Mouse (Mus musculus): ENCODE data around the gene Nxpe4.

Nxpe4 gene

DNA sequence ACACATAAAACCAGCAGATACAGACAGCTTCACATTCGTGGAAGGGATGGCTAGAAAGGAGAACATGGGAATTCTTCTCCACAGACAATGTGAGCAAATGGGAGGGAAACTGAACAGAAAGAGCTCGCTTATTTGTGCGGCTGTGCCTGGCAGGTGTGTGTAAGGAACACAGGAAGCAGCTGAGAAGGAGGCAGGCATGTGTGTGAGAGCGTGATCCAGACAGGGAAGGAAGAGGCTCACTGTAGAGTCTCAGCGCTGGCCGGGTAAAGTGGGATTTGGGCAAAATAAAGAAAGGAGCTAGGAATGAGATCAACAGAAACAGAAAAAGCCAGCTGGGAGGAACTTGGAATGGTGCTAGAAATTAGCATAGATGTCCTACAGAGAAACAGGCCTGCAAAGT lies 74.6 kb downstream of the Nxpe4 start:
- in situ Hi-C loops (cut with MboI; ENCODE audit: low pct_unique_long_range_greater_than_20kb in 1 of 2, low sequenced_read_pairs in 2 of 2, unreplicated experiment in 1 of 2) = no loop called here

DNA sequence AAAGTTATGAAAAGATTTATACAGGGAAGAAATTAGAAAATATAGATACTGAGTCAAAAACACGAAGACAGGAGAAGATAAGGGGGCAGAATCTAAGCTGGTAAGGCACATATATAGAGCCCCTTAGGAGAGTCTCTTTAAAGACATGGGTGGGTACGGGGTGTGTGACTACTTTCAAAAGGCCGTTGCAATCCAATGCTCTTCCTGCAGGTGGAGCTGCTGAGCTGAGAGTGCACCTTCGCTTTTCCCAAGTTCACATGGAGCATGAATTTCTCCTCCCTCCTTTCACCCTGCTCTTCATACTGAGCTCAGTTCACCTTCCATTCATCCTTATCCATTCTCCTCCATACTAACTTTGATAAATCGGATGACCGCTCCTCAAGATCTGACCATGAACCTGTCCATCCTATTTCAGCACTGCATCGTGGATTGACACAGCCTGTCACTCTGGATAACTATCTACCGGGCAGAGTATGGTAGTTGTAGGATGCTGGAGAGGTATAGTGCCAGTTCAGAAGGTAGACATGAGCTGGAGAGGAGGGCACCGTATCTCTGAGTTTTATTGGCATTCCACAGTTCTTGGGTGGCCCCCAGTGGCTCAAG lies 76.4 kb downstream of the Nxpe4 start:
- in situ Hi-C loops (cut with MboI; ENCODE audit: low pct_unique_long_range_greater_than_20kb in 1 of 2, low sequenced_read_pairs in 2 of 2, unreplicated experiment in 1 of 2) = no loop called here

DNA sequence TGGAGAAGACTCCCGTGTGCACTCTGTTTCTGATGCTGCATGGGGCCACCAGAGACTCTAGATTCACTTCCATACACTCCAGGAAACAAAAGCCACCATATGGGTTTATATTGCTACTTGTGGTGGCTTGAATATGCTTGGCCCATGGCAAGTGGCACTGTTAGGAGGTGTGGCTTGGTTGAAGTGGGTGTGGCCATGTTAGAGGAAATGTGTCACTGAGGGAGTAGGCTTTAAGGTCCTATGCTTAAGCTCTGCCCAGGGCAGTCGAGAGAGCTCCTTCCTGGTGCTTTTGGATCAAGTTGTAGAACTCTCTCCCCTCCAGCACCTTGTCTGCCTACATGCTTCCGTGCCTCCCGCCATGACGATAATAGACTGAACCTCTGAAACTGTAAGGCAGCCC lies 77.6 kb downstream of the Nxpe4 start:
- in situ Hi-C loops (cut with MboI; ENCODE audit: low pct_unique_long_range_greater_than_20kb in 1 of 2, low sequenced_read_pairs in 2 of 2, unreplicated experiment in 1 of 2) = no loop called here

DNA sequence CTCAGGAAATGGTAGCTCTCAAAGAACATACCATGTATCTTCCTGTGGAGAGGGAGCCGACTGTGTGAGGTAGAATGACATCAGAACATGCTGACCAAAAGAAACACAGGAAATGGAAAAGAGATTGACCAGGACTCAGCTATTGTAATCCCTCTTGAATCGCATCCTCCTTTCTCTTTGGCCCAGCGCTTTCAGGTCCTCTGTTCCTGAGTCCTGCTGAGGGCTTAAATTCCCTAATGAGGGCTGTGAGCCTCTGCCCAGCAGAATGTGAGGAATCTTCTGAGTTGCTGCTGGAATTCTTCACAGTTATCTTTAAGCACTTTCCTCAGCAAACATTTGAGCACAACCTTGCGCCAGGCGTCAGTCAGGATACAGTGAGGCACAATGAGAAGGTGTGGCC lies 78.6 kb downstream of the Nxpe4 start:
- in situ Hi-C loops (cut with MboI; ENCODE audit: low pct_unique_long_range_greater_than_20kb in 1 of 2, low sequenced_read_pairs in 2 of 2, unreplicated experiment in 1 of 2) = no loop called here

DNA sequence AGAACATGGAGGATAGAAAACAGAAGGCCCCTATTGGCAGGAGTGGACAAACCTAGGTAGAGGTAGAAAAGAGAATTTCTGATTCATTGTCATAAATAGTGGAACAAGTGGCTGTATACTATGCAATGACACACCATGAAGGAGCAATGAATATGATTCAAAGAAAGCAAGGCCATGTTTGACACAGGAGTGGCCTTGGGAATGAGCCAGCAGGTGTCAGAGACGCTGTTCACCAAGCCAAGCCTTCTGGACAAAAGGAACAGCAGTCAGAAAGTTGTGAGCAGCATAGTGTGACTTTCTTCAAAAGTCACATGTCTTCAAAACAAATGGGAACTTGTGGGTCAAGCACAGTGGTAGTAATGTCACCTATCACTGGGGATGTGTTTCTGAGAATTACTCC lies 80.0 kb downstream of the Nxpe4 start:
- in situ Hi-C loops (cut with MboI; ENCODE audit: low pct_unique_long_range_greater_than_20kb in 1 of 2, low sequenced_read_pairs in 2 of 2, unreplicated experiment in 1 of 2) = no loop called here

DNA sequence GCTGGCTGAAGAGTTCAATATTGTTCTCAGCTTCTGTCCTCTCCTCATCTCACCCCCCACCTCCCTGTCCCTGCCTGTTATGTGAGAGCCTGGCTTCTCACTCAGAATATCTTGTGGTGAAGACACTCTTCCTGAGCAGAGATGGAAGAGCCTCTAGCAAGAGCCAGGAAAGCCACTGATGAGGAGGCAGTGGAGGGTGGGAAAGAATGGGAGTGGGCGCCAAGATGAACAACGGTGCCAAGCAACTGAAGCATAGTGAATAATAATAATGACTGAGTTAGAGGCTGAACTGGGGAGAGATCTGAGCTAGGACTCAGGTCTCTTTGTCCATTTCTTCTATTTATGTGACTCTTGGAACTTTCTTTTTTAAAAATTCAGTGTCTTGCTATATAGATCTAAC lies 80.9 kb downstream of the Nxpe4 start:
- in situ Hi-C loops (cut with MboI; ENCODE audit: low pct_unique_long_range_greater_than_20kb in 1 of 2, low sequenced_read_pairs in 2 of 2, unreplicated experiment in 1 of 2) = no loop called here

DNA sequence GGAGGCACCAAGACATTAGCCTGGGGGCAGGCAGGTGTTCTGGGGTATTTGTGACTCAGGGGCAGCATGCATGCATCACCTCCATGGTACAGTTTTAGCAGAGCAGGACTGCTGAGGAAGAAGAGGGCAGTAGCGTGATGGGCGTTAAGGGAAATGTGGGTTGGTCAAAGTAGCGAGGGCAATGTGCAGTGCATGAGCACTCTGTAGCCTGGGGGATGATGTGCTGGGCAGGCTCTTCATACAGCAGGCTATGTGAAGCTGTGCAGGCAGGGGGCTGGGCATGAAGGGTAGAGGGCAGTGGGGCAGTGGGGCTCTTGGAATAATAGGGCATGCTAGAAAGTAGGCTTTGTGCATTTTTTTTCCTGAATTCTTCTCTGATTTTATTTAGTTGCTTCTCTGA lies 82.4 kb downstream of the Nxpe4 start:
- in situ Hi-C loops (cut with MboI; ENCODE audit: low pct_unique_long_range_greater_than_20kb in 1 of 2, low sequenced_read_pairs in 2 of 2, unreplicated experiment in 1 of 2) = no loop called here

DNA sequence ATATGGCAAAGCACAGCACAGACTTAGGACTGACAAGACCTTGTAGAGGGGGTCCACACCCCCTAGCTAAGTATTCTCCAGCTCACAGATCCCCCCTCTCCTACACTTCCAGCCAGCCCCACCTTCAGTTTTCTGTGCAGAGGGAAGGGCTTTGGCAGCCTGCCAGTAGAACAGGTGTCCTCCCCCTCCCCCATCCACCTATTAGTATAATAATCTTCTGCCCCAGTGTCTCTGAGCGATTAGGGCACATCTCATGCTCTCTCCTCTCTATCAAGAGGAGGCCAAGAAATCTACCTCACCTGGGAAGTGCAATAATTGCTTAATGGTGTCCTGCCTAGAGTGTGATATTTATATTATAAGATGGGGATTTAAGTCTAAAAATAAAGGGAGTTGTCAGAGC lies 83.7 kb downstream of the Nxpe4 start:
- in situ Hi-C loops (cut with MboI; ENCODE audit: low pct_unique_long_range_greater_than_20kb in 1 of 2, low sequenced_read_pairs in 2 of 2, unreplicated experiment in 1 of 2) = no loop called here

DNA sequence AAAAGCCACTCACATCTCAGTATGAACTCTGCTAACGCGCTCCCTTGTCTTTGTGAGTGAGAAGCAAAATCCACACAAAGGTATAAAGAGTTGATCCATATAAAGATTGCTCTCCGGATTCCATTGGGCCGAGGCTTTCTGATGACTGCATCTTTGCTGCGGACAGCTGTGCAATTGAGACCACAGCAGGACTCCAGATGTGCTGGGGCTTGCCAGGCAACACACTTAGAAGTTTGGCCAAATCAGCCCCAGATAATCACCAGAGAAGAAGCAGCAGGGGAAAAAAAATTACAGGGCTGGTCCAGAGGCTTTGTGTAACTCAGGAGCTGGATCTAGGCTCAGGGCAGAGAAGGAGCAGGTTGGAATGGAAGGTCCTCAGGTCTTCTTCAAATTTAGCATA lies 85.5 kb downstream of the Nxpe4 start:
- in situ Hi-C loops (cut with MboI; ENCODE audit: low pct_unique_long_range_greater_than_20kb in 1 of 2, low sequenced_read_pairs in 2 of 2, unreplicated experiment in 1 of 2) = no loop called here

DNA sequence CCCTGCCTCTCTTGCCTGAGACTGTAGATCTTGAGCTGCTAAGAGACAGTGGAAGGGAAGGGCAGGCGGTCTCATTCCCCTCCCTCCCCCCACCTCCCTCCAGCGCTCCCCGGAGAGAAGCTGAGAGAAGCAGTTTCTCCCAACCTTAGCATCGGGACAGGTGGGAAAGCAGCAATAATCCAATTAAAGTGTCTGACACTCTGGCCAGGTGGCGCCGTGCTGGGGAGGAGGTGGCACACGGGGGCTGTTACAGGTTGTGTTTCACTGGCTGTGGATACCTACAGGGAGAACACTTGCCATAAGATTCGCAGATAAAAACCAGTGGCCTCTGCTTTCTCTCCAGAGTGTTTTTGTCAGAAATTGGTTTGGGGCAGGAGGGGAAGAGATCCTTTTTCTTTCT lies 90.4 kb downstream of the Nxpe4 start:
- in situ Hi-C loops (cut with MboI; ENCODE audit: low pct_unique_long_range_greater_than_20kb in 1 of 2, low sequenced_read_pairs in 2 of 2, unreplicated experiment in 1 of 2) = no loop called here

DNA sequence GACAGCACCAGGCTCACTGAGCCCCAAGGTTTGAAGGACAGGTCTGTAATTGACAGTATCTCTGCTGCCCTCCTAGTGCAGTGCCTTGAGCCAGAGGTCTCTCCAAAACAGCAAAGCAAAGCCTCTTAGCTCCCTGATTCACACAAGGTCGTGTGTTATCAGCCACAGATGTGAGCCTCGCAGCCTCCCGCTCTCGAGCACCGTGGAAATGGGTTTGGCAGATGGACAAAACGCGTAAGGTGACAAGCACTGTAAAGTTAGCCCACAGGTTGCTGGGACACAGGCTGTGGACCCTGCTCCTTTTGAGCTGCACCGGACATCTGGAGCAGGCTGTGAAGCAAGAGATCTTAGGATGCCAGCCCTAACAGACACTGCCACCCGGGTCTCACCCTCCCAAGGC lies 95.2 kb downstream of the Nxpe4 start:
- in situ Hi-C loops (cut with MboI; ENCODE audit: low pct_unique_long_range_greater_than_20kb in 1 of 2, low sequenced_read_pairs in 2 of 2, unreplicated experiment in 1 of 2) = no loop called here

DNA sequence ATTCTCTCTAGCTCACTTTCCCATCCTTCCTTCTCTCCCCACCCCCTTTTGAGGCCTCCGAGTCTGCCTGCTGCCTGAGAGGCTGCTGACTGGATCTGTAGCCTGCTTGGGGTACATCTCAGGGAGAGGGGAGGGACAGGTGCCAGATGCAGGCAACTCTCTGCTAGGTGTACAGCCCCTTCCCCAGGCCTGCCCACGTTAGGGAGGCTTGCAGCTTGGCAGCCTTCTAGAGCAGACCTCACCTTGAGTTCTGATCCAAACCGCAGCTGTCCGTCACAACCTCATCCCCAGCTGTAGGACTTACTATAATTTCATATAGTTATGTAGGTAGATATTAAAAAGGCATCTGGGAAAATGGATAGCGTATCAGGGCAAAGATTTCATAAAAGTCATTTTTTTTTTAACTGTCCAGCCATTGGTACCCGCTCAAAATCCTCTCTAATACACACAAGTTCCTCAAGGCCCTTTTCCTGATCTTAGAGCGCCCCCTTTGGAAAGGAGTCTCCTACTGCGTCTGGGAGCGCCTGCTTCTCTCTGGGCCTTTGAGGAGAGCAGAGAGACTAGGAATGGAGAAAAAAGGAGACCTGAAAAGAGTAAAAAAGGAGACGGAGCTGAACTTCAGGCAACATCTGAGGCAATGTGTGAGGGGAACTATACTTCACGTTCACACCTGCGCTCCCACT lies 96.1 kb downstream of the Nxpe4 start:
- in situ Hi-C loops (cut with MboI; ENCODE audit: low pct_unique_long_range_greater_than_20kb in 1 of 2, low sequenced_read_pairs in 2 of 2, unreplicated experiment in 1 of 2) = no loop called here

DNA sequence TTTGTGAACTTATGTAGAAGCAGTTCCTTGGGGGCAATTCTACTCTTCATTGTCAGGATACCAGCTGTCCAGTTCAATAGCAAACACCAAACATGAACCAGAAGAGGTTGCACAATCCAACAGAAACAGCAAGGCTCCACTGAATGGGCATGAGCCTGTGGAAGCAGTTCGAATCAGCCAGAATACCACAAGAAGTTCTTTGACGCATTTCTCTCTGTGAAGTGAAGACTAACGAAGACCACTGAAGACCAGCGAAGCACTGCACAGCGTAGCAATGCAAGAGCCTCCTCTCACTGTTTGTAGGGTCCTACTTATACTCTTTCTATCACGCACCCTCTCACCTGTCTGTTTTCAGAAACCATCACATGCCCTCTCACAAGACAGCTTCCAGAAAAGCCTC lies 102.8 kb downstream of the Nxpe4 start:
- in situ Hi-C loops (cut with MboI; ENCODE audit: low pct_unique_long_range_greater_than_20kb in 1 of 2, low sequenced_read_pairs in 2 of 2, unreplicated experiment in 1 of 2) = loop anchor here (5.0 to 10.0 kb wide), 2 partner anchors 83 to 190 kb away; no protein-coding TSS in a partner anchor

DNA sequence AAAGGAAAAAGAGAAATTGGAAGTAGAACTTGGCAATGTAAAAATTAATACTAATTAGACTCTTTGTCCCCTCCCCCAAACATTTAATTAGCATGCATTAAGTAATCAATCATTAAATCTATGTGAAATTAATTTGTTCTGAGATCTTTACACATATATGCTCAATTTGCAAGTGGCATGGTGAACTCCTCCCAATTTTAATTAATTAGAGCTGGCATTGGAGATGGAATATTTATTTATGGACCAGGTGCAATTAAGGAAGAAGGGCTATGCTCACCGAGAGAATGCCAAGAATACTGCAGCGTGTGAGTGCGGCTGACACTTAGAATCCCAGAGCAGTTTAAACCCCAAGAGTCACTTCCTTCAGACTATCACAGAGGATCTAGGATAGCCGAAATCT lies 103.7 kb downstream of the Nxpe4 start:
- in situ Hi-C loops (cut with MboI; ENCODE audit: low pct_unique_long_range_greater_than_20kb in 1 of 2, low sequenced_read_pairs in 2 of 2, unreplicated experiment in 1 of 2) = loop anchor here (5.0 to 10.0 kb wide), 2 partner anchors 82 to 189 kb away; no protein-coding TSS in a partner anchor

DNA sequence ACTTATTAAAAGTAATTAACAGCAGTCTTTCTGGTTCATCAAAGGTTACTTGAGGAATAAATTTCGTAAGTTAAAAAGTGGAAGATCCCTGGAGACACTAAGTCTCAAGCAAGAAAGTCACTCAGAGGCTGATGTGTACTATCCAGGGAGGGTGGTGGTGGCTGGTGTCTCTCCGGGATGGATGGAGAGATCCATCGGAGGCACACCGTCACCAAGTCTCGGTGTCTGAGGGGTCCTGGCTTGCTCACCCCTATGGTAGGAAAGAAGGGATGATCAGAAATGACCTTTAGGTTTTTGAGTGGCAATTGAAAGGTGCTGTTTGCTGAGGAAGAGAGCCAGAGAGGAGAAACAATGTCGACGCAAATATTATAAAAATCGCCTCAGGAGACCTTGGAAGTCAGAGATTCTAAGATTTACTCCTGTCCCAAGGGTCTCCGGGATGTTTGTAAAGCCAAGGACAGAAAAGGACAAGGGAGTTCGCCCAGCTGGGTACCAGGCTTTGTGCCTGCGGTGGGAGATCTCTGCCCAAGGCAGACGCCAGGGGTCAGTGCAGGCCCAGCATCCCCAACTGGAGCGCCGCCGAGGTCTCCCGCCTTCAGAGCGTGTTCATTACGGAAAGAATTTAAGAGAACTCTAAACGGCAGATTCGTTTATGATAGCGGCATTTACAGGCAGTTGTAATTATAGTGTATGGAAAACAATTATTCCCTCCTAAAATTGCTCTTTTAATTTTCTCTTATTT lies 104.6 kb downstream of the Nxpe4 start:
- in situ Hi-C loops (cut with MboI; ENCODE audit: low pct_unique_long_range_greater_than_20kb in 1 of 2, low sequenced_read_pairs in 2 of 2, unreplicated experiment in 1 of 2) = loop anchor here (5.0 to 10.0 kb wide), 2 partner anchors 81 to 188 kb away; no protein-coding TSS in a partner anchor

DNA sequence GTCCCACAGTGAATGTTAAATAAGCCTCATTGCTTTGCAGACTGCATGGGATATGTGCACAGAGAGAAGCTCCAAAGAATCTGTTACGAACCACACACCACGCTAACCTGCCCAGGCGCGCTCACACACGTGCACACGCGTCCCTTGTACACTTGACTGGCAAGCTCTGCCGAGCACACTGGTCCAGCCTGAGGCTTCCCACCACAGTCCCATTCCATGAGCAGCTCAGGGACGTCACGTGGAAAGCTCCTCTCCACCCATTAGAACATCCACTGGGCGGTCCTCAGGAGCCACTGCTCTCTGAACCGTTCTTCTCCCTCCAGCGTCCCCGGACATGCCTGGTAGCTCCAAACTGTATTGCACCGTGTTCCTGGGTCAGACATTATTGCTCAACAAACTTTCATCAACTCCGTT lies 105.2 kb downstream of the Nxpe4 start:
- in situ Hi-C loops (cut with MboI; ENCODE audit: low pct_unique_long_range_greater_than_20kb in 1 of 2, low sequenced_read_pairs in 2 of 2, unreplicated experiment in 1 of 2) = loop anchor here (5.0 to 10.0 kb wide), 2 partner anchors 80 to 188 kb away; no protein-coding TSS in a partner anchor

DNA sequence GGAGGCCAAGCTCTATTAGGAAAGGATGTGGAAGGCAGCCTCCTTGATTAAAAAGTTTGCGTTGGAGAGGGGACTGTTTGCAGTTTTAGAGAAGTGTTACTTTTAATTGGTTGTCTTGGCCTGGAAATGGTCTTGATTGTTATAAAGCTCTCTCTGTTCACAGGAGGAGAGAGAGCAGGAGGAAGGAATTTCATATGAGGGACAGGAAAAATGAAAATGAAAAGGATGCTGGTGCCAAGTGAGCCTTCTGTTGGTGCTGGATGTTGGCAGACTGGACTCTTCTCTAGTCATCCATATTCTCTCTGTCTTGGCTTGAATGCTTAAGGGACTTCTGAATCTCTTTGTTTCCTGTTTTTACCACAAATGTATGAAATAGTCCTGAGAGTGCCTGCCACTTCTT lies 106.1 kb downstream of the Nxpe4 start:
- in situ Hi-C loops (cut with MboI; ENCODE audit: low pct_unique_long_range_greater_than_20kb in 1 of 2, low sequenced_read_pairs in 2 of 2, unreplicated experiment in 1 of 2) = loop anchor here (5.0 to 10.0 kb wide), 2 partner anchors 79 to 187 kb away; no protein-coding TSS in a partner anchor

DNA sequence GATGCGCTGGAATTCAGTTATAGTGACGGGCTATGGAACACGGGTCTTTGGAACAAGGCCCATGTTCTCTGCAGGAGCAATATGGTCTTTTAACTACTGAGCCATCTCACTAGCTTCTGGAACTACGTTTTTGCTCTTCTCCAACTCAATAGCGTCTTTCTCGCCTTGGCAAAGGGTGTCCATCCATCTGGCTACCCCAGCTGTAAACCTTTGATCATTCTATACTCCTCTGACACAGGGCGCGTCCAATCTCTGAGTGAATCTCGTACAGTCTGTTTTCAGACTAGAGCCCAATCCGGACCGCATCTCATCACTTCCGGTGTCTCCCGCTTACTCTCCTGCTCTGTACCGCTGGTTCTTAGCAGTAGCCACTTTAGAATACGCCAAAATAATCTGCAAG lies 115.0 kb downstream of the Nxpe4 start:
- in situ Hi-C loops (cut with MboI; ENCODE audit: low pct_unique_long_range_greater_than_20kb in 1 of 2, low sequenced_read_pairs in 2 of 2, unreplicated experiment in 1 of 2) = no loop called here

DNA sequence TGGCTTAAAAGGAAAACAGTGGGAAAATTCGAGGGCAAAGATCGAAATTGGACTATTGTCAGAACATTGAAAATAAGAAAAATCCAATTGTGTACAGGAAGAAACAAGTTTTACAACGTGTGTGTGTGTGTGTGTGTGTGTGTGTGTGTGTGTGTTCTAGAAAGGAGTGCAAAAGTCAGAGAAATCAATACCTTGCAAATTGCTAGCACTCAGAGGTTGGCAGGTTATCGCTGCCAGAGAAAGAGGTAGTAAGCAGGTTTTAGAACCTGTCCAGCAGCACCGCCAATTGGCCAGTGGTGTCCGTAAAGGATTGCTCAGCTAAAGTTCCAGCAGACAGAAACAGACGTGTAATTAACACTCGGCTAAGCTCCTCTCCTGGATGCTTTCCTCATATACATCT lies 122.4 kb downstream of the Nxpe4 start:
- in situ Hi-C loops (cut with MboI; ENCODE audit: low pct_unique_long_range_greater_than_20kb in 1 of 2, low sequenced_read_pairs in 2 of 2, unreplicated experiment in 1 of 2) = no loop called here

DNA sequence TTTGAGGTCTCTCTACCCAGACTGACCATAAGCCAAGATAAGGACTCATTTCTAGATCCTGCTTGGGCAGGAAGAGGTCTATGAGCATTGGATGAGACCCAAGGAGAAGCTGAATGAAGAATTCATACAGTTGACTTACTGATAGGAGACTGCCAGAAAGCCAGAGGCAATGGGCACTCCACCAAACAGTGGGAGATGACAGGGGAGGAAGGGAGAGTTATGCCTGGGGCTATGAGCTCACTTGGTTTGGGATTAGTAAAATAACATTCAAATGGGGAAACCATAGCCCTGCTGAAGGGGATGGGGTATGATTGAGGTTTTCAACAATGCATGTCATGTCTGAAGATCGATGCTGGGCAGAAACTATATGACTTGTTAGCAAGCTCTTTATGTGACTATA lies 128.5 kb downstream of the Nxpe4 start:
- in situ Hi-C loops (cut with MboI; ENCODE audit: low pct_unique_long_range_greater_than_20kb in 1 of 2, low sequenced_read_pairs in 2 of 2, unreplicated experiment in 1 of 2) = no loop called here
